Mouse (Mus musculus): Measurements from ENCODE around the gene Stap1. TPM values are rescaled to one million over a fixed set of nuclear protein-coding genes. Genes with fewer than 3 reads are reported as not detected.

Stap1 gene
- polyA plus RNA-seq (2017; shearing (Covaris generic)): 100 to 1,000 TPM in 2 of 3 experiments, 10 to 100 TPM in 1; 83.7 to 104 (median 104) TPM

GRCm38 (mm10) chr5:86071538-86071937 lies at the start of gene Stap1:
TSS of gene Stap1 (plus strand) at chr5:86071746.
- ATAC-seq: peak; percentile 74

DNA sequence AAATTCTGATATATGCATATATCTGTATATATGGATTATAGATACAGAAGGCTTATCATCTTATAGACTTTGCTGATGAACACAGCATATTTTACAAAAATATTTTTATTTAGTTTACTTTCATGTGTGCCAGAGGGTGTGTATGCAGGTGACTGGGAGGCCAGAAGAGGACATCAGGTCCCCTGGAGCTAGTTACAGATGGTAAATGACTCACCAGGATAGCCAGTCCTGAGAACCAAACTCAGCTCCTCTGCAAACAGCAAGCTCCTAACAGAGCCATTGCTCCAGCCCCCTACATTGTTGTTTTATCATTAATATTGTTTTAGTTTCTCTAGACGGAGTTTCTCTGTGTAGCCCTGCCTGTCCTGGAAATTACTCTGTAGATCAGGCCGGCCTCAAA lies 41.7 kb upstream of the Stap1 start:
- ATAC-seq: no peak

- no peak for ATAC-seq
These were observed 8.0 kb upstream of the Stap1 start for GRCm38 (mm10) chr5:86063501-86063900.

DNA sequence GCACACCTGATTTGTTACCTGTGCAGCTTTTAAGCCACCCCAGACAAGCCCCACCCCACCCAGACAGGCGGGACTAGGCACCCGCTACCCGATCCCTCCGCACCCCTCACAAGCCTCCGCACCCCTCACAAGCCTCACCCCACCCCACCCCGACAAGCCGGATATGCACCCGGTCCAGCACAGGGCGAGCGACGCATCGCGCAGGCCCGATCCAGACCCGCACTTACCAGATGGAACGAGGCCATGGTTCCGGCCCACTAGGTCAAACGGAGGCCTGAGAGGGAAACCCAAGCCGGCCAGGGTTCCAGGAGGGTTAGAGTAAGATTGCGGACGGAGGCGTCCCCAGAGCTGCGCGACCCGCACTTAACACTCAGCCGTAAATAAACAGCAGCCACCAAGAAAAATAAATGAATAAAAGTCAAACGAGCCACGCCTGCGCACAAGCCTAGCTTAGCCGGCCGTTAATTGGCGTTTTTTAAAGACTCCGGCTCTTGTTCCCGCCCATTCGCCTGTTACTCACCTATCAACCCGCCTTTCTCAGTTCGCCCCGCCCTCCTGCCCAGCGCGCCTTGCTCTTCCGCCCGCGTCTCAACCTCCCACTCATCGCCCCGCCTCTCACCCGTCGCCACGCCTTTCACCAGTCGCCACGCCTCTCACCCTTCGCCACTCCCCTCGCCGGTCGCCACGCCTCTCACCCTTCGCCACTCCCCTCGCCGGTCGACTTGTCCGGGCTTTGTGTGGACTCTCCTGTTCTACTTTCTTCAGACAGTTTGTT lies 6.3 kb upstream of the Stap1 start, which contains the start of gene Cenpc1:
TSS of gene Cenpc1 (minus strand) at position 483 of the 775 bp plus-strand sequence.
- peak; percentile 87 for ATAC-seq

DNA sequence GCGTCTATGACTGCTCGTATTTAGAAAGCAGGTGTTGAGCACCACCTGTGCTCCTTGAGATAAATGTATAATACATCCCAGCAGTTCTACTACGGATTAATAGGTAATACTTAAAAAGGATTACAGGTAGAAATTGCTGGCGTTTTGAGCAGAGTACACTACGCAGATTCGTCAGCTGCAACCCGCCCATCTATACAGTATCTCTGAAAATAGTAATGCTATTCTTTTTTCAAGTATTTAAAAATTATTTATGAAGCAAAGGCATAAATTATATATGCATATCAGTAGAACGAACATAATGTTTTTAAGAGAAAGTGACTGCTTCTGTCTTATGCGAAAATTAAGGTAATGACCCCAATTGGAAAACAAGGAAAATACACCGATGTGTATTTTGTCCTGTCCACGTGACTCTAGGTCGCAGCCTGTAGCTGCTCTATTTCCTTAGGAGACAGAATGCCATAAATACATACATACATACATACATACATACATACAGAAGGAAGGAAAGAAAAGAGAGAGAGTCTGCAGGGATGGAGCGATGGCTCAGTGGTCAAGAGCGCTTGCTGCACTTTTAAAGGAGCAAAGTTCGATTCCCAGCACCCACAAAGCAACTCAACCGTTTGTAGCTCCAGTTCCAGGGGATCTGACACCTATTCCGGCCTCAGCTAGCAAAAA lies 5.5 kb upstream of the Stap1 start:
- ATAC-seq: peak; percentile 19

DNA sequence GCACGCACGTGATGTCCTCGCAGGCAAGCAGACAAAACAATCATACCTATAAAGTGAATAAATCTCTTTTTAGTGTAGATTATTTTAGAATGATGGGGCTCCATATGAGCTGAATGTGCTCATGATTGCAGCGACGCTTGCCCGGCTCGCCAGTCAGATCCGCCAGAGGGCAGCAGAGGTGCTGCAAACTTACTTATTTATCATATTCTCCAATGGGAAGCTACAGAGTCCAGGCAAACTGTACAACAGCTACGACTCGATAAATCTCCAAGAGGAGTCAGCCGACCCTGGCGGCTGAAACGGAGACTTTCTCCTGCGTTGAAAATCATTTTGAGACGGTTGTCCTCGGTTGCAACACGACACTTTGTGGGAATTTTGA lies 5.0 kb upstream of the Stap1 start:
- peak; percentile 51 for ATAC-seq

DNA sequence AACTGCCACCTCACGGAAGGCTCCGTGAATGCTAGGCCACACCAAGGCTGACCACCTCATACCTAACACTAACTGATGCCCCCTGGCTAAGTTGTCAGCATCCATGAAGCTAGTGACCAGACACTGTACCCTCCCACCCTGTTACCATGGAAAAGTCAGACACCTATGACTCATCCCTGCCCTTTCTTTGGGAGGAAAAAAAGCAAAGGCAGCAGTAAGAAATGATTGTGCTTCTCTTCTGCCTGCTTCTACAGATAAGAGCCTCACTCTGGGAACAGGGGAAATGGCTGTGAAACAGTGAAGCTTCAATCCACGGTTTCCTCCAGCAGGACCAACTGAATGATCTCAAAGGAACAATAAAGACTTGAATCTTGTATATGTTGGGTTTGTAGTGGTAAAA lies 3.1 kb upstream of the Stap1 start:
- ATAC-seq: no peak

DNA sequence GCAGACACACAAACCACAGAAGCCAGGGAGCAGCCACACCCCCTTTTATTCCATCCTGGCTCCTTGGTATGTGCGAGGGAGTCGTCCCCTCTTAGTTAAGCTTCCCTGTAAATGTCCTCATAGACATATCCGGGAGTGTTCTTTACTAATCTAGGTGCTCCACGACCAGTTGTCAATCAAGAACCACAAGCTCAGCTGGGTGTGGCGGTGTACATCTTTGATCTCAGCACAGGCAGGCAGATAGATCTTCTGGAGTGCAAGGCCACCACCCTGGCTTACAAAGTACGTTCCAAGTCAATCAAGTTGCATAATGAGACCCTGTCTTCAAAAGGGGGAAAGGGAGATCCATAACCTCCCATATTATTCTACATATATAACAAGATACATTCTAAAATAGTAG lies 2.4 kb upstream of the Stap1 start:
- no peak for ATAC-seq

- no peak for ATAC-seq
These were observed 1.3 kb downstream of the Stap1 start for GRCm38 (mm10) chr5:86072756-86073386.

DNA sequence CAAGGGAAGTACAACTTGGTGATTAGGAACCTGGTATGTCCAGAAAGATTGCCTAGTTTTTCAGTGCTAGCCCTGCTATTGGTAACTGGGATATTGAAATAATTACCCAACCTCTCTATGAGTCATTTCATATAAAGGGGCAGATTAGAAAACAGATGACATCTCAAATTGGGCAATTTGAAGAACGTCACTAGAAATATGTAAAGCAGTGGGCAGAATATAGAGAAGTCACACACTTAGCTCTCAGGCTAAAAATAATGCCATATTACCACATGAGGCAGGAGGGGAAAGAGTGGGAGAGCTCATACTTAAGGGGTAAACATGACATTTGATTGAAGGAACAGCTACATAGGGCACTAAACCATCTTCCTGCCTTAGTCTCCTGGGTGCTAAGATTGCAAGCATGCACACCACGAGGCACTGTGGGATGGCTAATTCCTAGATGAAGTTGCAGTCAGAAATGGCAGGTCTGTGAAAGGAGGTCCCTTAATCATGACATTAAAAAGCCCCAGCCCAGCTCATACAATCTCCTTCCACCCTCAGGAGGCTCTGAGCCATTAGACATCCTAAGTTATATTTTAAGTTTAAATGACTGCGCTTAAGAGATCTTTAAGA lies 7.3 kb downstream of the Stap1 start:
- peak; percentile 52 for ATAC-seq

DNA sequence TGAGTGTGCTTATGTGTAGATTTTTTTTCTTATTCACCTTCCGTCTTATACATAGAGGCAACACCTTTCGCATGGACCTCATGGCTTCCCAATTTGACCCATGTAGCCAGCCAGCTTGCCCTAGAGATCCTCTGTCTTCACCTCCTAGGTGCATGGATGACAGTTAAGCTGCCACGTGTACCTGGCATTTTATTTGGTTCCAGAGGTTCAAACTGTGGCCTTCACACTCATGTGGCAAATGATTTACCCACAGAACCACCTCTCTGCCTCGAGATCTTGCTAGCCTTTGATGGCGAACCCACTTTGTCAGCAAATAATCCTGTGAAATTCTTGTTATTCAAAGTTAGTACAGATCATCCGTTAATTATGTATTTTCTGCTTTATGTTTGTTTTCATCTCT lies 12.4 kb downstream of the Stap1 start:
- ATAC-seq: no peak

DNA sequence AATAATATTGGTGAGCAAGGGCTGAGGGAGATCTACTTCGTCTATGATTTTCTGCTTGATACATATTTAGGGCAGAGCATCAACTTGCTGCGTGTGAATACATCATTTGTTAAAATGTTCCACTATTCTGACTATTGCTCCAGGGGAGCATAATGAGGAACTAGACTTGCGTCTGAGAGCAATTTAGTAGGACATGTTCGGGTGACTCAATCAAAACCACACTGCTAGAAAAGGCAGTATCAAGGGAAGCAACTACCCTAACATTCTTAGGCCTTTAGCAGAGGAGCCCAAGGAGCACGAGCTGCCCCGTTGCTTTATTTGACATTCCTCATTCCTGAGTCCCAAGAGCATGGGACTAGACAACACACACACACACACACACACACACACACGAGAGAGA lies 13.4 kb downstream of the Stap1 start:
- no peak for ATAC-seq

- peak; percentile 99 for ATAC-seq
These were observed 15.2 kb downstream of the Stap1 start for GRCm38 (mm10) chr5:86086751-86087150.

- ATAC-seq: no peak
These were observed 23.2 kb downstream of the Stap1 start for GRCm38 (mm10) chr5:86094754-86095153.

- ATAC-seq: no peak
These were observed 27.4 kb downstream of the Stap1 start for GRCm38 (mm10) chr5:86098988-86099387.

DNA sequence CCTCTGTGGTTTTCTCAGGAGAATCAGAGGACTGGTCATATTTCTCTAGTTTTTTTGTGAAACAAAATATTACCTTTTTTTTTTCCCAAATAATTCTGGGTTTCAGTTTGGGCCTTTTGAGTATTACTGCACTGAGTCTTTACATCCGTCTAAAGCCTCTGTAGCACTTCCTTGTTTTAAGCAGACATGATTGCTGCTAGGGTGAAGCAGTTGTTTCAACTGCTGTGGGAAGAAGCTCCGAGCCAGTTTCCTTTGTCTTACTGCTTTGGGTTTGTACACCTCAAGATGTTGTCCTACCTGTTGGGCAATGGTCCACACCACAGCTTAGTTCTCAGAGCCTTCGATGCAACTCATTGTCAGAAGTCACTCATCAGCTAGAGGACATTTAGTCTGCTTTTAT lies 29.1 kb downstream of the Stap1 start:
- ATAC-seq: peak; percentile 22

- no peak for ATAC-seq
These were observed 30.6 kb downstream of the Stap1 start for GRCm38 (mm10) chr5:86102176-86102575.

DNA sequence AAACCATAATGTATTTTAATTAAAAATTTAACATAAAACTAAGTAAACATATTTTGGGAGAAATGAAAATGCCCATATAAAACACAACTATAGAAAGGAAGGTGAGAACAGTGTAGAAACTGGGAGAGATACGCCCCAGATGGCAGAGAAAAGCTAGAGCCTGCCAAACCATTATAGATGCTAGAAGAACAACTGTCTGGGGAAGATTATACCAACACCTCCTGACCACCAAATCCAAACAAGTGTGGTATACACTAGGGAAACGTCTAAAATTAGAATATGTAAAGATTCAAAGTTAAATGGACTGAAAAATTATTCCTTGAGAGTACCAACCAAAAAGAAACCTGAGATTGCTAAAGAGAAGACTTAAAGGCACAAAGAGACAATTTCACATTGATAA lies 35.1 kb downstream of the Stap1 start:
- no peak for ATAC-seq

DNA sequence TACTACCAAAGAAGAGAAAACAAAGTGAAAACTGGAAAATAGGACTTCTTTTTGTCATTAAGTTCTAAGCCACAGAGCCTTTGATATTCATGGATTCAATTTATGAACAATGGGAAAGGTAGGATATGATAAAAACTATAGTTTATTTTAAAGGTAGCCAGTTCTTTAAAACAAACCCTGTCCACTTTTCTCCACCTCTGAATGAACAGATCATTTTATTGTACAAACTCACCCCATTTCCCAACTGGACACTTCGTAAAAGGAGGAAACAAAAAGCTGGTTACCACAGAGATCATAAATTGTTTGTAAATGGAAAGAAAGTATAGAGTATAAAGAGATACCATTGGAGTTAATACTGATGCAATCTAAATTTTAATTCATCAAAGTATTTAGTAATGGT lies 39.5 kb downstream of the Stap1 start:
- ATAC-seq: no peak

DNA sequence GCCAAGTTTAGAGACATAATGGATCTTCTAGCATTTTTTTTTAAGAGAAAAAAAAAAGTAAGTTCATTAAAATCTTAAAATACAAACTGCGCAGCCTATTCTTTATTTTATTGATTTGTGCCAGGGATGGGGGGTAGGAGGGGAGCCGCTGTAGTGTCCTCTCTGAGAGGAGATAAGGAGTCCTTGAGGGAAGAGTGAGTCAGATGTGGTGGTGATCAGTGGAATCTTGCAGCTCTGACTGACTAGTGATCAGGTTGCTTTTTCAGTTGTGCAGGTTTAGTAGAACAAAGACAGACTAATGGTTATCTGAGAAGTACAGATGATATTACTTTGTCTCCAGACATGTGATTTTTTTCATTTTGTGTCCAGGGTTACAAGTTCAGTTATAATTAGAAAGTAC lies 41.5 kb downstream of the Stap1 start:
- no peak for ATAC-seq

DNA sequence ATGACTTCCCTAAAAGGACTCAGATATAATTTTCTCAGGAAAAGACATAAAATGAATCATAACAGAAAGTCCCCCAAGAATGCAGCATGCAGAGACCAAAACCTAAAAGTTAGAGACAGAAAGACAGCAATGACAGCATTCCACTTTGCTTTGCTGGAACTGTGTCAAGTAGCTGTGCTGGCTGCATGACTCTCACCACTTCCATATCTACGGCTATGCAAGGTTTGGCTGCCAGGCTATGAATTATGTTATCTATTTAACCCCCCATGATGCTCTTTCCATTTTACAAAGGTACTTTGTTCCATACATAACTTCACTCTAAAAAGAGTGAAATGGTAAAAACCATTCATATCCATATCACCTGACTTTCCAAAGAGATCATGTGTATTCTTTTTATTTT lies 42.5 kb downstream of the Stap1 start:
- ATAC-seq: no peak

GRCm38 (mm10) chr5:86118457-86119094 lies 47.0 kb downstream of the Stap1 start:
- peak; percentile 84 for ATAC-seq

DNA sequence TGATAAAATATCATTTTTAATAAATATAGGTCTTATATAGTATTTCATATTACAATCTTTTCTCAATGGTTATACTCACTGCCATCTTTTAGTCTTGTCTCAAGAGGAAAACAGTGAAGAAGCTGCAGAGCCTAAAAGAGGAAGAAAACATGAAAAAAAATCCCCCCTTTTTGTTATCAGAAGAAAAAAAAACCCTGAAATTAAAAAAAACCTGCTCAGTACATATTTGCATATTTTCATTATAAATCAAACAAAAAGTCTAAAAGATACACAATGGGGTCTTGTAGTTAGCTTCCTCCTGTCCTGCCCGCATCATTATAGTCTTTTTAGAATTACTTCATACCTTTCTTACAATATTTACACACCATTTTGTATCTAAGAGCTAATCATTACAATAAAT lies 57.2 kb downstream of the Stap1 start:
- no peak for ATAC-seq

Measured in inflammation-experienced regulatory T-cells, adult 6 months (primary cell).